Comparison of ENCODE assay signal across 18 mouse cellular contexts in genomic region chr13:52675526-52676294, GRCm38 (mm10).
DNase-seq lines count a peak whose midpoint lies in the region; ATAC-seq and TF ChIP-seq lines count a peak whose summit lies in the region.
"Had no signal": no experiment of that assay in that cellular context is flagged by ENCODE, and none has a peak within 500 bp of the region (broad histone marks: within the 10 kb centered on the region; RNA-seq: fewer than 3 reads in every experiment).

No protein-coding gene starts in this region.

- no peak for TF ChIP-seq POLR2A in kidney, adult 2 months (IDR thresholded peaks at IDR 0.05; ENCODE audit: low read depth, low read length)

- peak; percentile 65 for DNase-seq in kidney, adult 2 months
- DNase-seq in kidney, postnatal 10 days: no peak
- no peak for DNase-seq in Patski (ENCODE audit: low read depth, low spot score)
- peak; percentile 27 for DNase-seq in kidney, postnatal 14 days
- DNase-seq in stomach, postnatal 0 days (ENCODE audit: low spot score): no peak
- no peak for DNase-seq in thymus, postnatal 4 days
- DNase-seq: cerebellum, adult 9-10 months; forebrain, postnatal 0 days; gastrocnemius, postnatal 36 days; heart, postnatal 36 days; thymus, postnatal 25 days had no signal

- ATAC-seq in Patski: peak; percentile 79
- ATAC-seq in stomach, postnatal 0 days (ENCODE audit: low FRiP score, low TSS enrichment): no peak
- no peak for ATAC-seq in midbrain, embryonic 16.5 days
- no peak for ATAC-seq in megakaryocyte, adult 5-6 weeks (ENCODE audit: poor library complexity, severe bottlenecking)
- ATAC-seq: forebrain, postnatal 0 days had no signal

- H3K27me3 ChIP-seq in kidney, adult 2 months (replicated peaks; ENCODE audit: control insufficient read depth, insufficient read depth, low read length): no peaks in the 10 kb centered on the region
- no peaks in the 10 kb centered on the region for H3K27me3 ChIP-seq in Patski
- H3K27me3 ChIP-seq in stomach, postnatal 0 days (ENCODE audit: control insufficient read depth, insufficient read depth, low read length): no peaks in the 10 kb centered on the region
- no peaks in the 10 kb centered on the region for H3K27me3 ChIP-seq in midbrain, embryonic 16.5 days (ENCODE audit: control insufficient read depth, insufficient read depth, low read depth, low read length)
- H3K27me3 ChIP-seq: embryonic facial prominence, embryonic 15.5 days; heart, embryonic 15.5 days had no signal

- H3K36me3 ChIP-seq in kidney, adult 2 months (ENCODE audit: control insufficient read depth, insufficient read depth, low read length): no peaks in the 10 kb centered on the region
- H3K36me3 ChIP-seq in stomach, postnatal 0 days (ENCODE audit: control insufficient read depth, insufficient read depth, low read length): no peaks in the 10 kb centered on the region
- no peaks in the 10 kb centered on the region for H3K36me3 ChIP-seq in midbrain, embryonic 16.5 days (ENCODE audit: control insufficient read depth, insufficient read depth, low read length)
- H3K36me3 ChIP-seq: embryonic facial prominence, embryonic 15.5 days; heart, embryonic 15.5 days; hindbrain, embryonic 13.5 days; midbrain, embryonic 10.5 days had no signal

- no peak overlapping the region for H3K4me3 ChIP-seq in kidney, adult 2 months (ENCODE audit: insufficient read depth, low read depth, low read length)
- no peak overlapping the region for H3K4me3 ChIP-seq in stomach, postnatal 0 days (ENCODE audit: low read depth, low read length)
- H3K4me3 ChIP-seq in midbrain, embryonic 16.5 days (ENCODE audit: low read depth, low read length): no peak overlapping the region
- H3K4me3 ChIP-seq: embryonic facial prominence, embryonic 15.5 days; heart, embryonic 15.5 days; hindbrain, embryonic 13.5 days; midbrain, embryonic 10.5 days had no signal

- TF ChIP-seq EP300 in stomach, postnatal 0 days (optimal IDR thresholded peaks at IDR 0.05): no peak

- no peak for TF ChIP-seq CTCF in kidney, adult 2 months (conservative IDR thresholded peaks at IDR 0.05; ENCODE audit: insufficient read depth, insufficient read length, low read depth, low read length)
- TF ChIP-seq CTCF in Patski (IDR thresholded peaks at IDR 0.05): no peak
- TF ChIP-seq CTCF in stomach, postnatal 0 days (IDR thresholded peaks at IDR 0.05; ENCODE audit: low read depth): no peak

- no peak overlapping the region for H3K9ac ChIP-seq in stomach, postnatal 0 days (ENCODE audit: low read length)
- no peak overlapping the region for H3K9ac ChIP-seq in midbrain, embryonic 16.5 days (ENCODE audit: low read depth, low read length)
- H3K9ac ChIP-seq: embryonic facial prominence, embryonic 15.5 days; forebrain, postnatal 0 days; heart, embryonic 15.5 days; hindbrain, embryonic 13.5 days had no signal

- CTCF ChIA-PET in Patski (lab: Charles Lee): interaction anchor here (1.0 to 1.4 kb wide), 4 partner anchors 17 to 319 kb away, joined by 3 to 7 read pairs (median 4); no protein-coding TSS in a partner anchor

- peak overlapping the region; percentile 58; the same call in 1 of the 2 replicates for H3K27ac ChIP-seq in kidney, adult 2 months (ENCODE audit: insufficient read depth, low read depth, low read length)
- H3K27ac ChIP-seq in stomach, postnatal 0 days (replicated peaks): 0 out of 2 replicates have a peak overlapping the region, but pooled peaks have one; percentile 8
- no peak overlapping the region for H3K27ac ChIP-seq in midbrain, embryonic 16.5 days (ENCODE audit: low read length)
- H3K27ac ChIP-seq: embryonic facial prominence, embryonic 15.5 days; heart, embryonic 15.5 days; hindbrain, embryonic 13.5 days; macrophage; midbrain, embryonic 10.5 days had no signal

- POLR2A ChIA-PET in Patski (lab: Charles Lee): interaction anchor here (0.6 kb wide), 1 partner anchor 373 kb away, joined by 4 read pairs; no protein-coding TSS in a partner anchor

- H3K4me1 ChIP-seq in kidney, adult 2 months (ENCODE audit: control insufficient read depth, insufficient read depth, low read length): no peaks in the 10 kb centered on the region
- H3K4me1 ChIP-seq in stomach, postnatal 0 days (replicated peaks; ENCODE audit: control insufficient read depth, insufficient read depth): no peaks in the 10 kb centered on the region; the same call in 1 of the 2 replicates
- no peaks in the 10 kb centered on the region for H3K4me1 ChIP-seq in midbrain, embryonic 16.5 days (ENCODE audit: control insufficient read depth, insufficient read depth, low read length)
- H3K4me1 ChIP-seq: heart, embryonic 15.5 days had no signal

- no peaks in the 10 kb centered on the region for H3K9me3 ChIP-seq in stomach, postnatal 0 days (ENCODE audit: control insufficient read depth, low read length)
- H3K9me3 ChIP-seq in midbrain, embryonic 16.5 days (replicated peaks; ENCODE audit: control insufficient read depth, low read length, poor library complexity, severe bottlenecking): peaks cover 5% of the 10 kb centered on the region; the same call in 1 of the 2 replicates
- H3K9me3 ChIP-seq: embryonic facial prominence, embryonic 15.5 days; heart, embryonic 15.5 days; hindbrain, embryonic 13.5 days had no signal

- H3K4me2 ChIP-seq in stomach, postnatal 0 days (replicated peaks; ENCODE audit: low read depth): no peak overlapping the region
- H3K4me2 ChIP-seq in midbrain, embryonic 16.5 days (ENCODE audit: low read length): no peak overlapping the region
- H3K4me2 ChIP-seq: embryonic facial prominence, embryonic 15.5 days; heart, embryonic 15.5 days; hindbrain, embryonic 13.5 days had no signal

- WGBS in kidney, adult 2 months: 53% methylated on average over 8 of the region's 8 CpGs
- 65% methylated on average over 8 of the region's 8 CpGs for WGBS in stomach, postnatal 0 days
- 82% methylated on average over 8 of the region's 8 CpGs for WGBS in midbrain, embryonic 16.5 days

- in situ Hi-C loops in Patski (cut with MboI; ENCODE audit: low pct_unique_long_range_greater_than_20kb): no loop called here

Comparison
In these comparisons a context has a peak if more than half of its experiments do, and no peak if none do; other contexts are left out.
1. DNase-seq: peak in kidney, adult 2 months (single experiment) and kidney, postnatal 14 days (single experiment); none in kidney, postnatal 10 days (single experiment), Patski (single experiment), stomach, postnatal 0 days (single experiment) and thymus, postnatal 4 days (single experiment).